Mouse (Mus musculus) G1E (cell line): ENCODE measurements around the gene Dnah17.

Experiments
- CTCF ChIP-seq: IDR thresholded peaks from 2 replicates; pipeline ENCODE4 v1.5.1; 2012; ENCODE audit warnings: low read depth, low read length, inconsistent platforms, mixed read lengths
- GATA1 ChIP-seq: IDR thresholded peaks from 2 replicates; pipeline ENCODE4 v1.6.1; 2012; ENCODE audit warnings: borderline replicate concordance, low read length, inconsistent platforms, mixed read lengths
- GATA2 ChIP-seq: IDR thresholded peaks from 2 replicates; pipeline ENCODE4 v1.6.1; 2012; ENCODE audit warnings: low read depth, low read length, inconsistent platforms, borderline replicate concordance
- TAL1 ChIP-seq: conservative IDR thresholded peaks from 2 replicates; pipeline ENCODE4 v1.6.1; 2012; ENCODE audit warnings: low read depth, low read length, inconsistent platforms, mixed read lengths

DNA sequence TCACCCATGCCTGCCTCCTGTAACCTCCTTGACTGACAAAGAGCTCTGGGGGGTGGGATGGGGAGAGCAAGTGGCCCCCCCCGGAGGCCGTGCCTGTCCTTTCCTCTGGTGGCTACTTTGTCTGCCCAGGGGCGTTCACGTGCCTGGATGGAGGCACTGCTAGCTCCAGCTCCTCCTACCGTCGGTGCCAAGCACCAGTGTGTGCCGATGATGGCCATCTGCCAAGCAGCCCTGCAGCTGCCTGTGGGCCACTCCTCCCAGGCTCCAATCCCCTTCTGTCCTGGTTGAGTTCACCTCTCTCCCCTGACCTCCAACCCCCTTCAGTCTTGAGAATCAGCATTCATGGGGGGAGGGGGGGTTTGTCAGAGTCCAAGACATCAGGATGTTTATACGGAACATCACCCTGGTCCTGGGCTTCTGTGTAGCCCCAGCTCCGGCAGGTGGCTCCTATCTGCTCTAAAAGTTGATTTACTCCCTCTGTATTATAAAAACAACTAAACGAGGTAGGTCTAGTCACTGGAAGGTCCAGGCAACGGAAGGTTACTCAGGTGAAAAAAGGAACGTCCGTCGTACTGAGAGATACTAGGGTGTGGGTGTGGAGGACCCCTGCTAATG lies 87.0 kb downstream of the Dnah17 start:
- TF ChIP-seq CTCF (no peak), GATA2 (no peak), GATA1 (no peak), TAL1 (no peak)
